Mouse (Mus musculus) hindbrain, postnatal 0 days (tissue): Measurements from ENCODE around the gene Lrriq1. TPM values are rescaled to one million over a fixed set of nuclear protein-coding genes. Genes with fewer than 3 reads are reported as not detected.
A peak's percentile ranks its signal among the peaks of the same experiment; 100 is the strongest.

ENCODE experiments used
- ATAC-seq: fragments of 200-750 bp; cut with Nextera tagmentation; 2 replicates; pipeline ENCODE4 v1.8.0; 2017; ENCODE audit warnings: mild to moderate bottlenecking, moderate TSS enrichment, moderate library complexity
- DNase-seq: peaks from one replicate; pipeline ENCODE4 v3.0.0-alpha.2; 2015; ENCODE audit warnings: low spot score
- H3K27ac ChIP-seq: fragments of 300-500 bp; sonication (generic); 2 replicates; pipeline ENCODE4 v1.5.1; 2014; ENCODE audit warnings: mild to moderate bottlenecking
- H3K27me3 ChIP-seq: fragments of 300-500 bp; sonication (generic); 2 replicates; pipeline ENCODE4 v1.6.1; 2014; ENCODE audit warnings: low read length, mixed read lengths; ENCODE audit not compliant: insufficient read depth
- H3K36me3 ChIP-seq: fragments of 300-500 bp; sonication (generic); 2 replicates; pipeline ENCODE4 v1.6.1; 2014; ENCODE audit warnings: low read length, mixed read lengths; ENCODE audit not compliant: insufficient read depth
- H3K4me1 ChIP-seq: fragments of 300-500 bp; sonication (generic); 2 replicates; pipeline ENCODE4 v1.6.1; 2014; ENCODE audit warnings: antibody characterized with exemption, low read length, mixed read lengths; ENCODE audit not compliant: insufficient read depth
- H3K4me2 ChIP-seq: fragments of 300-500 bp; sonication (generic); 2 replicates; pipeline ENCODE4 v1.6.1; 2014; ENCODE audit warnings: low read depth, mild to moderate bottlenecking, low read length, moderate library complexity, mixed read lengths
- H3K4me3 ChIP-seq: fragments of 300-500 bp; sonication (generic); 2 replicates; pipeline ENCODE4 v1.5.1; 2014; ENCODE audit warnings: low read length
- H3K9ac ChIP-seq: fragments of 300-500 bp; sonication (generic); replicated peaks from 2 replicates; pipeline ENCODE4 v1.6.1; 2014; ENCODE audit warnings: mild to moderate bottlenecking, low read length, moderate library complexity, mixed read lengths
- H3K9me3 ChIP-seq: fragments of 300-500 bp; sonication (generic); 2 replicates; pipeline ENCODE4 v1.6.1; 2016; ENCODE audit warnings: low read length, mixed read lengths
- CTCF ChIP-seq: IDR thresholded peaks from 2 replicates; pipeline ENCODE4 v1.5.1; 2016; ENCODE audit warnings: antibody characterized with exemption, control low read depth, low read depth
- WGBS: fragments of 180-500 bp; shearing (Covaris S2); extraction: QIAGEN DNeasy Blood & Tissue Kit; methylation state at CpG from one replicate; pipeline ENCODE4 v1.1.7; 2014; 5-methylcytosine and 5-hydroxymethylcytosine counted together
- polyA plus RNA-seq: library from polyadenylated mRNA; unstranded; fragments of >200 nt; fragmentation: Nextera tagmentation; extraction: Ambion mirVana; gene quantifications from 2 replicates; pipeline ENCODE4 v1.2.1, GENCODE M21; 2015
- total RNA-seq: library from RNA; depleted of rRNA; stranded (reverse); fragments of >200 nt; gene quantifications from 2 replicates; pipeline ENCODE4 v1.2.3, GENCODE M21; 2014

The Lrriq1 gene
- total and polyA plus RNA-seq, 2 experiments from 2014 or later = 4.1 to 5.7 TPM

- Histone ChIP-seq H3K4me2 (peak overlapping the region; percentile 41), H3K9me3 (no peaks in the 10 kb centered on the region), H3K4me1 (no peaks in the 10 kb centered on the region), H3K27me3 (peaks cover 65% of the 10 kb centered on the region), H3K9ac (no peak overlapping the region), H3K4me3 (peak overlapping the region; percentile 24), H3K27ac (no peak overlapping the region), H3K36me3 (no peaks in the 10 kb centered on the region)
- ATAC-seq = peak; percentile 53; the same call in 1 of the 2 replicates
- no peak for TF ChIP-seq CTCF
- peak; percentile 25 for DNase-seq
- 1% methylated on average over 49 of the region's 50 CpGs for WGBS
Measured at GRCm38 (mm10) chr10:103028253-103029131, 207.6 kb downstream of the Lrriq1 start.

- under 1% methylated on average over 15 of the region's 15 CpGs for WGBS
- DNase-seq = no peak
- Histone ChIP-seq H3K36me3 (no peaks in the 10 kb centered on the region), H3K9me3 (no peaks in the 10 kb centered on the region), H3K4me3 (0 out of 2 replicates have a peak overlapping the region, but pooled peaks have one; percentile 24), H3K27ac (no peak overlapping the region), H3K4me2 (peak overlapping the region; percentile 41; the same call in 1 of the 2 replicates), H3K27me3 (peaks cover 59% of the 10 kb centered on the region), H3K4me1 (no peaks in the 10 kb centered on the region), H3K9ac (no peak overlapping the region)
- peak; percentile 13; the same call in 1 of the 2 replicates for ATAC-seq
- no peak for TF ChIP-seq CTCF
Measured at GRCm38 (mm10) chr10:103027931-103028252, 208.2 kb downstream of the Lrriq1 start.

GRCm38 (mm10) chr10:103027226-103027930 is 208.7 kb downstream of the Lrriq1 start:
- Histone ChIP-seq H3K4me2 (no peak overlapping the region), H3K4me3 (no peak overlapping the region), H3K4me1 (no peaks in the 10 kb centered on the region), H3K27ac (no peak overlapping the region), H3K27me3 (peaks cover 57% of the 10 kb centered on the region), H3K9ac (no peak overlapping the region), H3K9me3 (no peaks in the 10 kb centered on the region), H3K36me3 (no peaks in the 10 kb centered on the region)
- TF ChIP-seq CTCF = no peak
- DNase-seq = peak; percentile 17
- no peak for ATAC-seq
- 1% methylated on average over 20 of the region's 20 CpGs for WGBS

DNA sequence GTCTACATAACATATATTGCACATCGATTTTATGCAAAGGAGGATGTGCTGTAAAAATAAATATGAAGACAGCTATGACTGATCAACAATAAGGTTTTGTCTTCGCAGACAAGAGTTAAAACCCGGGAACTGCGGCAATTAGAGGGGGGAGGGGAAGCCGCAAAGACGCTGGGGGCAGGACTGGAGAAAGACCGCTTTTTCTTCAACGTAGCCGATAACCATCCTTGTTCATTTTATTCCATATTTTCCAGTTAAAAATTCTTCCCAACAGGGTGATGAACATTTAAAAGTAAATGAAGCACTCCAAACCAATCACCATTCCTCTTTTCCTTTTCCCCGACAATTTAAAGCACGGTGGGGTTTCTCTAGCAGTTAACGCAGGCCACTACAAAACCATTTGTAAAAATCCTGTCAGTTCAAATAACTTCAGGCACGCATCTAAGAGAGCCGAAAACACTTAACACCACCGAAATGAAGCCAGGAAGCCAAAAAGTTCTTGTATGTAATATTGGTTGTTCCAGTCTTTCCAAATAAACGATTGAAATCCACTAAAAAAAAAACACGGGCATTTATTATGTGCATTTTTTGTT is 209.4 kb downstream of the Lrriq1 start:
- H3K36me3 ChIP-seq = no peaks in the 10 kb centered on the region

DNA sequence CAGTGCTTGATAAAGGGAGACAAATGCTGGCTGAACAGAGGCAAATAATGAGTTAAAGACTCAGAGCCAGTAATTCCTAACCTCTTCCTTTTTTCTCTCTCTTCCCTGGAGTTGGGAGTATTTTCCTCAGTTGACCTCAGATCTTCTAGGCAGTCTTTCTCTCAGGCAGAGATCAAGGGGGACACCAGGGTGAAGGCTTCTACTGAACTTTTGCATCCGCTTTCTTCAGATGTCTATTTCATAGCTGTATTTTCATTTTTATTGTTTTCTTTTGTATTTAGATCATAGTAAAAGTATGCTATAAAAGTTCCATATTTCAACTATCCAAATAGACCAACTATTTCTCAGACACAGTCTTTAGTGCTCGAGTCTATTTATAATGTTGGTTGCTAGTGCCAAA is 233.6 kb downstream of the Lrriq1 start:
- Histone ChIP-seq H3K27ac (no peak overlapping the region), H3K4me1 (no peaks in the 10 kb centered on the region), H3K9me3 (no peaks in the 10 kb centered on the region), H3K4me3 (no peak overlapping the region), H3K27me3 (no peaks in the 10 kb centered on the region), H3K4me2 (no peak overlapping the region), H3K36me3 (no peaks in the 10 kb centered on the region), H3K9ac (no peak overlapping the region)
- no peak for TF ChIP-seq CTCF
- 87% methylated on average over 2 of the region's 2 CpGs for WGBS
- ATAC-seq (no peak), DNase-seq (no peak)

More for the DNA sequence above, 209.4 kb downstream of the Lrriq1 start:
- ATAC-seq (no peak), DNase-seq (peak; percentile 37)
- Histone ChIP-seq H3K4me1 (no peaks in the 10 kb centered on the region), H3K27ac (no peak overlapping the region), H3K4me3 (no peak overlapping the region), H3K9ac (no peak overlapping the region), H3K27me3 (peaks cover 53% of the 10 kb centered on the region), H3K4me2 (no peak overlapping the region), H3K9me3 (no peaks in the 10 kb centered on the region)
- WGBS = under 1% methylated on average over 17 of the region's 17 CpGs
- TF ChIP-seq CTCF = no peak

DNA sequence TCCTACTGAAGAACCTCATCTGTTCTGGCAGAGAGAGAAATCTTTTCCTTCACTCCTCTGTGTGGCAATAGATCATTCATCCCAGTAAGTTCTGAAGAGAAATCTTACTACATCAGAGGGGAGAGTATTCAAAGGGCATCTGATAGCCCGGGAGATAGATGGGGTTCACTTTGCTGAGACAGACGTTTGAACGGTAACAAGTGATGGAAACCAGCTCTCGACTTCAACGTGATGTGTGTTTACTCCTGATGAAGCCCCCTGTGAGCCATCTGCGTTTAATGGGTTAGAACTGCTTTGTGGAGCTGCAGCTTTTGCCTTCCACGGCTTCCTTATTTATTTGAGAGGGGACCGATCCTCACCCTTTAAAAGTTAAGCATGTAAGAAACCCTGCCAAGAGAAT is 235.2 kb downstream of the Lrriq1 start:
- Histone ChIP-seq H3K9ac (no peak overlapping the region), H3K27me3 (no peaks in the 10 kb centered on the region), H3K4me2 (no peak overlapping the region), H3K4me1 (no peaks in the 10 kb centered on the region), H3K36me3 (no peaks in the 10 kb centered on the region), H3K4me3 (no peak overlapping the region), H3K9me3 (no peaks in the 10 kb centered on the region), H3K27ac (no peak overlapping the region)
- DNase-seq (no peak), ATAC-seq (no peak)
- TF ChIP-seq CTCF = no peak
- WGBS = 64% methylated on average over 8 of the region's 8 CpGs
